Comparison of ENCODE assay signal across 37 mouse cellular contexts in genomic region chr11:55320990-55321389, GRCm38 (mm10). TPM values are rescaled to one million over a fixed set of nuclear protein-coding genes. Genes with fewer than 3 reads are reported as not detected.
"Had no signal": no experiment of that assay in that cellular context is flagged by ENCODE, and none has a peak within 500 bp of the region (broad histone marks: within the 10 kb centered on the region; RNA-seq: fewer than 3 reads in every experiment).

No protein-coding gene starts in this region.

- H3K27ac ChIP-seq: limb, embryonic 10.5 days; limb, embryonic 12.5 days; limb, embryonic 13.5 days; limb, embryonic 15.5 days; liver, embryonic 12.5 days; liver, embryonic 13.5 days; liver, embryonic 14.5 days; liver, embryonic 15.5 days; lung, embryonic 15.5 days; macrophage; midbrain, embryonic 10.5 days; midbrain, embryonic 12.5 days; midbrain, embryonic 13.5 days; midbrain, embryonic 15.5 days; neural tube, embryonic 12.5 days had no signal

- H3K9me3 ChIP-seq: limb, embryonic 10.5 days; limb, embryonic 12.5 days; limb, embryonic 13.5 days; limb, embryonic 15.5 days; liver, embryonic 12.5 days; liver, embryonic 13.5 days; liver, embryonic 15.5 days; lung, embryonic 15.5 days; megakaryocyte, embryonic 14.5 days; midbrain, embryonic 10.5 days; midbrain, embryonic 12.5 days; midbrain, embryonic 13.5 days; midbrain, embryonic 15.5 days; neural tube, embryonic 12.5 days had no signal

- H3K4me3 ChIP-seq: limb, embryonic 10.5 days; limb, embryonic 12.5 days; limb, embryonic 13.5 days; limb, embryonic 15.5 days; liver, embryonic 12.5 days; liver, embryonic 13.5 days; liver, embryonic 15.5 days; lung, embryonic 15.5 days; megakaryocyte, embryonic 14.5 days; midbrain, embryonic 10.5 days; midbrain, embryonic 12.5 days; midbrain, embryonic 13.5 days; midbrain, embryonic 15.5 days; myocyte; neural tube, embryonic 12.5 days had no signal

- ATAC-seq: liver, embryonic 12.5 days; liver, postnatal 0 days; lung, postnatal 0 days; midbrain, embryonic 13.5 days; midbrain, embryonic 15.5 days; midbrain, embryonic 16.5 days had no signal

- DNase-seq: left cerebral cortex, postnatal 4 days; liver; liver, embryonic 13.5 days; liver, postnatal 0 days; lung, adult 18-20 months; lung, adult 2 months; lung, embryonic 14.5 days; lung, postnatal 10 days; lung, postnatal 14 days; lung, postnatal 36 days; lung, postnatal 4 days; midbrain, embryonic 14.5 days had no signal

- H3K4me1 ChIP-seq: limb, embryonic 10.5 days; limb, embryonic 12.5 days; limb, embryonic 15.5 days; liver, embryonic 12.5 days; liver, embryonic 13.5 days; liver, embryonic 15.5 days; midbrain, embryonic 10.5 days; midbrain, embryonic 12.5 days; midbrain, embryonic 13.5 days; midbrain, embryonic 15.5 days; neural tube, embryonic 12.5 days had no signal

- H3K27me3 ChIP-seq: limb, embryonic 12.5 days; limb, embryonic 13.5 days; limb, embryonic 15.5 days; liver, embryonic 12.5 days; liver, embryonic 13.5 days; liver, embryonic 15.5 days; lung, embryonic 15.5 days; midbrain, embryonic 12.5 days; midbrain, embryonic 13.5 days; midbrain, embryonic 15.5 days; neural tube, embryonic 12.5 days had no signal

- H3K36me3 ChIP-seq: limb, embryonic 10.5 days; limb, embryonic 12.5 days; limb, embryonic 13.5 days; limb, embryonic 15.5 days; liver, embryonic 12.5 days; liver, embryonic 13.5 days; liver, embryonic 15.5 days; lung, embryonic 15.5 days; midbrain, embryonic 10.5 days; midbrain, embryonic 12.5 days; midbrain, embryonic 13.5 days; midbrain, embryonic 15.5 days; neural tube, embryonic 12.5 days had no signal

RNA-seq across cellular contexts. Expression of gene Fat2, which starts 15.4 kb away (rescaled TPM):
- total RNA-seq: liver, adult 2 months; megakaryocyte progenitor cell, adult 5-6 weeks; megakaryocyte, adult 5-6 weeks; megakaryocyte-erythroid progenitor cell, adult 5-6 weeks; monocyte, adult 5-6 weeks had no signal
- polyA plus RNA-seq: liver, adult 2 months; liver, embryonic 11.5 days; liver, embryonic 12.5 days; liver, embryonic 13.5 days; liver, embryonic 15.5 days; liver, embryonic 16.5 days; liver, postnatal 0 days; macrophage had no signal
